Mouse (Mus musculus): ENCODE measurements around the gene Fbxo46. TPM values are rescaled to one million over a fixed set of nuclear protein-coding genes. Genes with fewer than 3 reads are reported as not detected.

Gene Fbxo46
- total RNA-seq, 2 experiments from 2014 or later, result 2.2 to 2.6 TPM

DNA sequence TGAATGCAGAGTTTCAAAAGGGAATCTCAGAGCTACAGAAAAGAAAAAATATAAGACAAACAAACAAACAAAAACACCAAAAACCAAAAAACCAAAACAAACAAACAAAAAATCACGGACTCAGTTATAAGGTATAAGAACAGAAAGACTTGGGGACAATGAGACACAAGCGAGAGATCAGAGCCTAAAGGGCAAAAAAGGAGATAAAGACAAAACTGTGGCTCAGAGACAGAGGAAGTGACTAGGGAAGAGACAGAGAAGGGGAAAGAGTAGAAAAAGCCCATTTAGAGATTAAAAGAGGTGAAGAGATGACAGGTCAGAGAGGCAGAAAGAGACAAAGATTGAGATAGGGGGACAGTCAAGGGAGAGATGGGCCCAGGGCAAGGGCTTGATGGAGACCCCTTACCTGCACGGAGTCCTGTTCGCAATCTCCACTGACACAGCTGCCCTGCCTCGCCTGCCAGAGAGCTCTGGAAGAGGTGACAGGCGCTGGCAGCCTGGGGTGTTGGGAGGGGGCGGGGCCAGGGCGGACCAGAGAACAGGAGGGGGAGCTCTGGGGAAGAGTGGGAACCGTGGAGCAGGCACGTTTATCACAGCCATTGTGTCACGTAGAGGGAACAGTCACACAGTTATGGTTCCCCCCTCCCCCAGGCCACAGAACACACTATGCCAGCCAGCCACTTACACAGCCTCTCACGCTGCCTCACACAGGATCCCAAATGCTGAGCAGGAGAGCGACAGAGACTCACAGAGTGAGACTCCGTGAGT, 46.2 kb downstream of the Fbxo46 start, which contains the start of gene Gipr:
Gipr (minus strand) TSS at position 472 of the 768 bp plus-strand sequence.
- DNase-seq (ENCODE audit: low spot score), result no peak

DNA sequence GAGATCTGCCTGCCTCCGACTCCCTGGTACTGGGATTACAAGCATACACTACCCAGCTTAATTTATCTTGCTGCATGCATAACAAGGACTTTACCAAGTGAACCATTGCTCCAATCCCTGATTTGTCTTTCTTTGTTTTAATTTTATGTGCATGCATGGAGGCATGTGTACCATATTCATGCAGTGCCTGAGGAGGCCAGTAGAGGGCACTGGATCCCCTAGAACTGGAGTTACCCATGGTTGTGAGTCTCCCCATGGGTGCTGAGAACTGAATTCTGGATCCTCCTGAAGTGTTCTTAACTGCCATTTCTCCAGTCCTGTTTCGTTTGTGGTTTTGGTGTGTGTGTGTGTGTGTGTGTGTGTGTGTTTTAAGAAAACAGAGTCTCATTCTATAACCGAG, 47.3 kb downstream of the Fbxo46 start:
- DNase-seq (ENCODE audit: low spot score), result no peak

DNA sequence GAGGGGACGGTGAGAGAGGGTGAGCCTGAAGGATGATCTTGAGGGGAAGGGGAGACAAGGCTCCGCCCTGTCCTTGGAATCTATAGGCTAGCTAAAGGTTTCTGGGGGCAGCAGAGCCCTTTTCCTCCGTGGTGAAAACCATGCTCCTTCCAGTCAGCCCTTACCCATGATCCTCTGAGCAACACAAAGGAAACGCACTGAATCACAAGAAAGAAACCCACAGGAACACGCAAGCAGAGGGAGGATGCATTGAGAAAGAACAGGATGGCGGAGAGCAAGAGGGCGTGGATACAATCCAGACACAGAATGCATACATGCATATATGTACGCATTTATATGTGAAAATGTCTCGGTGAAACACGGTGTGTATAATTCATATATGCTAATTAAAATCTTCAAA, 49.8 kb downstream of the Fbxo46 start:
- no peak for DNase-seq (ENCODE audit: low spot score)

DNA sequence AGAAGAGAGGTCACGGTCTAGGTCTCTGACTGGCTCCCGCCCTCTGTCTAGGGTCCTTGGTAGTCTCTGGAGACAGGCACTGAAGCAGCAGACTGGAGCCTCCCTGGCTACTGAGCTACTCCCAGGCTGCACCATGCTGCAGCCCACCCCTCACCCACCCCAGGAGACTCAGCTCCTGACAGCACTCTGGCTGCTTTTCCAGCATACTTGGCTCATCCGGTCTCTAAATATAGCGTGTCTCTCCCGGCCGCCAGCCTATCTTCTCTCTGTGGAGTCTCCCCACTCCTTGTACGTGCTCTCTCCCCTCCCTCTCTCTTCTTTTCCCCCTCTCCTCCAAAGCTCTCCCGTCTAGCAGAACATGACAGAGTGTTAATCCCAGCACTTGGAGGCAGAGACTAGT, 50.5 kb downstream of the Fbxo46 start:
- DNase-seq (ENCODE audit: low spot score), result no peak

DNA sequence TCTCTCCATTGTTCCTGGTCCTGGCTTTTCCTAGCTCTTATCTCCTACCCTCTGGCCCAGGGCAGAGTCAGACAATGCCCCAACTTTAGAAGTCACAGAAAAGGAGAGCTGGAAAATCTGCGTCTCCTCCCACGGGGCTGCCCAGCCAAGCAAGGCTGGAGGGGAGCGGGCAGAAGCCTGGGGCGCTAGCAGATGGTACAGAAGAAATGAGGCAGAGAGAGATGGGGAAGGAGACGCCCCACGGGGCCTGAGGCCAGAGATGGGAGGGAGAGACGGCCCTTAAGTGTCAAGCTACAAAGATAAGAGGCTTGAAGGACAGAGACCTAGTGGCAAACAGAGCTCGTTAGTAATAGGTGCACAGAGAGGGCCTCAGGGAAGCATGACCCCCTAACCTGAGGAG, 52.2 kb downstream of the Fbxo46 start:
- DNase-seq (ENCODE audit: low spot score), result no peak

DNA sequence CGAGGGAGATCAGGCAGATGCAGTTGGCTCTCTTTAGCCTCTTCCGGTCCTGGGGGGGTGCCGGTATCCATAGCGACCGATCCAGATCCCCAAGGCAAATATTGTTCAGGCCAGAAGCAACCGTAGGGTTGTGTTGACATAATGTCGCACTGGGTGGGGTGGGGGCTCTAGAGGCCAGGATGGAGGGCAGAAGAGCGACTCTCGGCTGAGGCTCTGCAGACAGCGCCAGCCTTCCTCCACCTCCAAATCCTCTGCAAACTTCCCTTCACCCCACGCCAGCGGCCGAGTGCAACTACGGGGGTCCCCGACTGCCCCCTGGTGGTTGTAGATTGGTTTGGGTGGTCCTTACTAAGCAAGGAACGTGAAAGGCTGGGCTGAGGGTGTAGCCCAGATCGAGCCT, 53.2 kb downstream of the Fbxo46 start:
- DNase-seq (ENCODE audit: low spot score), result peak; percentile 78

DNA sequence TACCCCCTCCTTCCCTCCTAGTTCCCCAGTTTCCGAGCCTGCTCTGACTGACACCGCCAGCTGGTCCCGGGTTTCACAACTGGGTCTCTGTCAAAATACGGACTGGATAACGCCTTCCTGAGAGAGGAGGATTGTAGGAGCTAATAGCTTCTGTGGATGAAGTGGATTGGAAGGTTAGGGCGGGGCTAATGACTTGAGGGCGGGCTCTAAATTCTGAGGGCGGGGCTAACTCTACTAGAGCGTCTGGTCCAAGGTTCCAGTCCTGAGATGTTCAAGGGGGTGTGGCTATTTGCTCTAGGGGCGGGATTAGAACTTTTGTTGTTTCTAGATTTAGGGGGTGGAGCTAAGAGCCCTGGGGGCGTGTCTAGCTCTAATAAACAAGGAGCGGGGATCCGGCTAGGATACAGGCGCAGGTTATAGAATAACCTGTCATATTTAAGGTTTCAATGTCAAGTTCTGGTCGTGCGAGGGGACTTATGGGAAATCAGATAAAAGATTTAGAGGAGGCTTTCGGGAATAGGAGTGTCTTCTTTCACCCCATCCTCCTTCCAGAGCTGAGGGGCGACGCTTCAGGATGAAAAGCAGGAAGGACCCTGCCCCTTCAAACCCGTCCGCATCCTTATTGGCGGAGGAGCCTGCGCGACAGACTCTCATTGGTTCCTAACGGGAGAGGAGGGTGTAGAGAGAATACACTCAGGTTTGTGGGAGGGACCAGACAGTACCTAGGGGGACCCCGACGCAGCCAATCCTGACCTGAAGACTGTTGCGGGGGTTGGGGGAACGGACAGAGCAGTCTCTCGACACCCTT, 56.3 kb downstream of the Fbxo46 start, which contains the start of gene Eml2:
Eml2 (plus strand) TSS at position 714 of the 808 bp plus-strand sequence.
- DNase-seq (ENCODE audit: low spot score), result peak; percentile 68

DNA sequence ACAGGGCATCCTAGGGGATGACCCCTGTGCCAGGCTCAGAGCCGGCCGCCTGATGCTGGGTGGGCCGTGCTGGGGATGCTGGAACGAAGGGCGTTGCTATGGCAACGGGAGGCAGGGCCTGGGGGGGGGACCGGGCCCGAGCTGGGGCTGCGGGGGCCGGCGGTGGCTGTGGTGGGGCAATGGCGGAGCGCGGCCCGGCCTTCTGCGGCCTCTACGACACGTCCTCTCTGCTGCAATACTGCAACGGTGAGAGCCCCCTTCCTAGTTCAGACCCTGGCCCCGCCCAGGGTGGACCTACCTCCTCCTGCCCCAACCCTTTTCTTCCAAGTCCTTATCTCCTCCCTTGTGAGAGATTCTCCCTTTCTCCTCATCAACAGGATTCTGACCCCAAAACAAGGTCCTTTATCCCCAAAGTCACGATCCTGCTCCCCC, 56.9 kb downstream of the Fbxo46 start:
- DNase-seq (ENCODE audit: low spot score), result no peak

DNA sequence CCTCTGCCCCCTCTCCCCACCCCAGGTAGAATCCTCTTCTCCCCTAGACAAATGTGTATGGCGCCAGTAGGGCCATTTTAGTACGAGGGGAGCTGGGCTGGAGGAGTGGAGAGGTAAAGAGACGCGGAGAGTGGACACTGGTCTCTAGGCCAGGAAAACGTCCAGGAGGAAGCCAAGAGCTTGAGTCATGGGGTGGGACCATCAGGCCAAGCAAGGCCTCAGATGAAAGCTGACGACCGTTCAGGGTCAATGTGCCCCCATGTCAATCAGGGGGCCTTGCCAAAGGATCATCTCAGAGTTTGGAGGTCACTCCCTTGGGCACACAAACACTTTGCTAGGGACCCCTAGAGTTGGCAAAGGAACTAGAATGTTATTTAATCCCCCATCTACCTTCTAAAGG, 57.6 kb downstream of the Fbxo46 start:
- DNase-seq (ENCODE audit: low spot score), result no peak

DNA sequence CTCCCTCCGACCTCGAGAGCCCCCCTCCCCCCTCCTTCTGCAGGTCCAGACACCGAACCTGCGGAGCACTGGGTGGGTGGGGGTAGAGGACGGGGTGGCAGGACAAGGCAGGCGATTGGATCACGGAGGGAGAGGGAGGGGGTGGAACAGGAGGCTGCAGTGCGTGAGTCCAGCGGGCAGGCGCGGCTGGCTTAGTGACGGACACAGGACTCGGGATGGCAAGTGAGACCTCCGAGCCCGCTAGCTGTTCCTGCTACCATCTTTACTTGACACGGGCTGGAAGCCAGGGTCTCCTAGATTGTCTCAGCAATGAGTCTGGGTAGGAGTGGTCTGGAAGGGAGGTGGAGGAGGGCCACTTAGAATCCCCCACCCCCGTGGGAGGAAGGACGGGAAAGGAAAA, 58.4 kb downstream of the Fbxo46 start:
- DNase-seq (ENCODE audit: low spot score), result no peak

DNA sequence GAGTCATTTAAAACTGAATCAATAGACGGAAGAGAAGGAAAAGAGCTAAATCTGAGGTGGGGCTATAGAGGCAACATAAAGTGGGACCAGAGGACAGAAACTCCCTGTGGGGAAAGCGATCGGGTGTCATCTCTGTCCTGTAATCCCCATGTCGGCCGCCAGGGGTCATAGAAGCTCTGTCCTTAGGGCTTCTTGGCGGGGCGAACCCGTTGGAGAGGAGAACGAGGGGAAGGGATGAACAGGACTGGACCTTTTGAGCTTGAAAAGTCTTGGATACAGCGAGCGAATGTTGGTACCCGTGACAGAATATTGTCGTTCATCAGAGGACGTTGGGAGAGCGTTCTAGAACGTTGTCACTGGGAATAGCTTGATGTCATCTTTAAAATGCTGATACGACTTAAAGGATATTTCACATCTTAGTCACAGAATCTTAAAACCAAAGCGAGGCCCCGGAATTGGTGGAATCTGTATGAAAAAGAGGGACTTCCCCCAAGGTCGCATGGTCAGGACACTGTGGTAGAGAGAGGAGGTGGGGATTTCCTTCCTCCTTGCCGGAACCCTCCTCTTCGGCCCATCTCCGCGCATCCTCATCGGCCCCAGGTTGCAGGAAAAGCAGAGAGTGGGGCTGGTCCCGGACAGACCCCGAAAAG, 58.9 kb downstream of the Fbxo46 start:
- DNase-seq (ENCODE audit: low spot score), result peak; percentile 66

DNA sequence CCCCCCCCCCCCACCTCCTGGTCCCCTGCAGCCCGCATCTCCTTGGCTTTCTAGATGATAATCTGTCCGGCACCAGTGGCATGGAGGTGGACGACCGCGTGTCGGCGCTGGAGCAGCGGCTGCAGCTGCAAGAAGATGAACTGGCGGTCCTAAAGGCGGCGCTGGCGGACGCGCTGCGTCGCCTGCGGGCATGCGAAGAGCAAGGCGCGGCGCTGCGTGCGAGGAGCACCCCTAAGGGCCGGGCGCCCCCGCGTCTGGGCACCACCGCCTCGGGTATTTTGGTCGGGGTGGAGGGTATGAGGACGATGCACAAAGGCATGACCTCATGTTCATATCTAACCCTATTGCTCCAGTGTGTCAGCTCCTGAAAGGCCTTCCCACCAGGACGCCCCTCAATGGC, 59.5 kb downstream of the Fbxo46 start:
- DNase-seq (ENCODE audit: low spot score), result peak; percentile 53

DNA sequence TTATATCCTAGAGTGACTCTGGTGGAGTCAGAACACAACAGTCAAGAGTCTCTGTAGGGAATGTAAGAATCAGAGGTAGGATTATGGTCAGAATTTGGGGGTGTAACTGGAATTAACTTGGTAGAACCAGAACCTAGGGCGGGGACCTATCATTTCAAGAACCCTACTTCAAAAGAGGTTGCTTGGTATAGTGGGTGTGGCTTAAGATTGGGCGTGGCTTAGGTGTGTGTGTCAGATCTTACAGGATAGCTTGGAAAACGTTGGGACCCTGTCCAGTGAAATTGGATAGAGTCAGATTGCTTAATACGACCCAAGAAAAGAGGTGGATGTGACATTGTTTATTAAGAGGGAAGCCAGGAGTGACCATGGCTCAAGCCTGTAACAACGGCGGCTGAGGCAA, 60.3 kb downstream of the Fbxo46 start:
- no peak for DNase-seq (ENCODE audit: low spot score)

DNA sequence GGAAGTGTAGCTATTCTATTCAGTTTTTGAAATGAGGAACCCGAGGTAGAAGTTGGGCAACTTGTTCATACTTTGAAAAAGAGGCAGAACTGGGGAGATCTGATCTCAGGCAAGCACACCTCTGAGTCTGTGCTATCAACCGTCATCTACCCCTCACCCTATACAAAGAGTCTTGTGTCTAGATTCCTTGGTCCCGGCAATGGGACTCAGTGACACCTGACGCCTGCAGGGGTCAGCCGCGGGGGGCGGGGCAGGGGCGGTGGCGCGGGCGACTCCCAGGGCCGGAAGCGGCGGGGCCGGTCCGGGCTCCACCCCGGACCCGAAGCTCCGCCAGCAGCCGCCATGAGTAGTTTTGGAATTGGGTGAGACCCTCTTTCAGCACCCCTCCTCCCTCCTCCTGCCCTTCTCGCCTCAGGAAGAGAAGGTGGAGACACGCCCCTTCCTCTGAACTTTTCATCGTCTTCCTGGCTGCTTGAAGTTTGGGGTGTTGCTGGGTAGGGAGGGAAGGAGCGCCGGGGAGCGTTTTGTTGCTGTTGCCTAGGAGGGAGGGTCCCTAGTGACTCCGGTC, 61.3 kb downstream of the Fbxo46 start:
- no peak for DNase-seq (ENCODE audit: low spot score)

DNA sequence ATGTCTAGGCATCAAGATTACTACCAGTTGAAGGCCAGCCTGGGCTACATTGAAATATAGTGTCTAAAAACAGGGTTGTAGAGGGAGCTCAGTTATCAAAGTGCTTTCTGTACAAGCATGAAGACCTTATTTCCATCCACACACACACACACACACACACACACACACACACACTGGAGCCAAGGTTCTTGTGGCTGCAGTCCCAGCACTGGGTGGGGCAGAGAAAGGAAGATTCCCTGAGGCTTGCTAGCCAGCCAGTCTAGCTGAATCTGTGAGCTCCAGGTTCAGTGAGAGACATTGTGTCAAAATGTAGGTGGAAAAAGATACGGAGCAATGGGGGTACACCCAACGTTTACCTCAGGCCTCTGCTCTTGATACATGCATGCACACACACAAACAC, 64.6 kb downstream of the Fbxo46 start:
- DNase-seq (ENCODE audit: low spot score), result no peak

DNA sequence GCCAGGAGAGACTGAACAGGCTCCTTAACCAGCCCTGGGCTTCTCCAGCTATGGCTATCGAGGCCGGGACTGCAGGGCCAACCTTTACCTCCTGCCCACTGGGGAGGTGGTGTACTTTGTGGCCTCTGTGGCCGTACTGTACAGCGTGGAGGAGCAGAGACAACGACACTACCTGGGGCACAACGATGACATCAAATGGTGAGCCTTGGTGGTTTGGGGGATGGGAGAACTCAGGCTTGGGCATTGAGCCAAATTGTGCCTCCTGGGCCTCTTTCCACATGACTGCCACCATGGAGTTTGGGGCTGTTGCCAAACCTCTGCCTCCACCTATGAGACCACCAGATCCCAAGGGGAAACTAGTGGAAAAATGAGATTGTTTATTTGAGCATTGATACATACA, 65.1 kb downstream of the Fbxo46 start:
- no peak for DNase-seq (ENCODE audit: low spot score)

Small RNA genes lying within 50 kb of the gene (microRNA-seq; reads per million reads assigned to microRNA genes)
- gene Mir3100 (9.9 reads per million, percentile 24 among the genes with 10 or more reads in this experiment), gene Mir330 (101 reads per million, percentile 60 among the genes with 10 or more reads in this experiment)

Other genes starting within 250 kb of the Fbxo46 start
- gene Pglyrp1, start 248.5 kb upstream of the Fbxo46 start, total RNA-seq (2021), result under 1 TPM in 1 of 2 experiments, not detected in 1; 0.37 TPM
- gene Ccdc61, start 209.4 kb upstream of the Fbxo46 start, total RNA-seq (2021), result 1 to 10 TPM; 3.6 to 5.6 TPM
- 1 to 10 TPM; 1.1 to 1.9 TPM for gene Nova2, start 194.0 kb upstream of the Fbxo46 start, total RNA-seq (2021)
- not detected for gene Nanos2, start 132.5 kb upstream of the Fbxo46 start, total RNA-seq (2021)
- gene Mypop, start 128.6 kb upstream of the Fbxo46 start, total RNA-seq (2021), result 1 to 10 TPM; 8.7 to 8.9 TPM
- 10 to 100 TPM; 18.3 to 18.5 TPM for gene Irf2bp1, start 115.8 kb upstream of the Fbxo46 start, total RNA-seq (2021)
- under 1 TPM in 1 of 2 experiments, not detected in 1; 0.09 TPM for gene Foxa3, start 96.3 kb upstream of the Fbxo46 start, total RNA-seq (2021)
- 10 to 100 TPM; 74.1 to 74.6 TPM for gene Sympk, start 95.5 kb upstream of the Fbxo46 start, total RNA-seq (2021)
- gene Rsph6a, start 65.2 kb upstream of the Fbxo46 start, total RNA-seq (2021), result not detected
- gene Dmwd, start 43.6 kb upstream of the Fbxo46 start, total RNA-seq (2021), result 10 to 100 TPM; 33.8 to 39.1 TPM
- gene Dmpk, start 36.0 kb upstream of the Fbxo46 start, total RNA-seq (2021), result 100 to 1,000 TPM; 232 to 265 TPM
- gene Six5, start 25.3 kb upstream of the Fbxo46 start, total RNA-seq (2021), result 1 to 10 TPM; 1.7 to 2.1 TPM
- not detected for gene Gm4969, start 1.5 kb upstream of the Fbxo46 start, total RNA-seq (2021)
- gene Qpctl, start 29.4 kb downstream of the Fbxo46 start, total RNA-seq (2021), result 1 to 10 TPM; 1.9 to 2.0 TPM
- 10 to 100 TPM; 50.5 to 55.4 TPM for gene Snrpd2, start 29.9 kb downstream of the Fbxo46 start, total RNA-seq (2021)
- gene Gipr, start 46.3 kb downstream of the Fbxo46 start, total RNA-seq (2021), result not detected
- 10 to 100 TPM; 13.9 to 15.0 TPM for gene Eml2, start 56.6 kb downstream of the Fbxo46 start, total RNA-seq (2021)
- 1 to 10 TPM; 1.3 to 3.3 TPM for gene Gpr4, start 92.7 kb downstream of the Fbxo46 start, total RNA-seq (2021)
- gene Opa3, start 108.5 kb downstream of the Fbxo46 start, total RNA-seq (2021), result 10 to 100 TPM; 41.3 to 47.1 TPM
- gene Vasp, start 152.0 kb downstream of the Fbxo46 start, total RNA-seq (2021), result 10 to 100 TPM; 11.6 to 22.2 TPM
- under 1 TPM; 0.30 to 0.36 TPM for gene Ppm1n, start 160.2 kb downstream of the Fbxo46 start, total RNA-seq (2021)
- 1,000 to 10,000 TPM; 1,025 to 1,102 TPM for gene Rtn2, start 162.8 kb downstream of the Fbxo46 start, total RNA-seq (2021)
- 1 to 10 TPM in 1 of 2 experiments, under 1 TPM in 1; 0.57 to 2.5 TPM for gene Fosb, start 190.2 kb downstream of the Fbxo46 start, total RNA-seq (2021)
- 10 to 100 TPM; 30.0 to 30.8 TPM for gene Ercc1, start 224.9 kb downstream of the Fbxo46 start, total RNA-seq (2021)
- gene Cd3eap, start 239.6 kb downstream of the Fbxo46 start, total RNA-seq (2021), result 10 to 100 TPM; 10.8 to 11.4 TPM
- gene Ppp1r13l, start 239.9 kb downstream of the Fbxo46 start, total RNA-seq (2021), result 1 to 10 TPM; 3.6 to 5.3 TPM

Data from gastrocnemius, adult 18-20 months (tissue).